In the genomic region with DNA sequence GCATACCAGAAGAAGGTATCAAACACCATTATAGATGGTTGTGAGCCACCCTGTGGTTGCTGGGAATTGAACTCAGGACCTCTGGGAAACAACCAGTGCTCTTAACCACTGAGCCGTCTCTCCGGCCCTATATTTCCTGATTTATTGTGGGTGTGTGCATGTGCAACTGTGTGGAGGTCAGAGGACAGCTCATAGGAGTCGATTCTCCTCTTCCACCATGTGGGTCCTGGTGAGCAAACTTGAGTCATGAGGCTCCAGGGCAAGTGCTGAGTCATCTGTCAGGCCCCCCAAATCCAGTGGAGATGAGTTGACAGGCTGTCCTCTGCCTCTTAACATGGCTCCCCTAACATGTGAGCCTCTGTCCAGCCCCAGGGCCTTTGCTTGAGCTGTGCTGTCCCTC, we compare ENCODE assay signal across 16 mouse cellular contexts. TPM values are rescaled to one million over a fixed set of nuclear protein-coding genes. Genes with fewer than 3 reads are reported as not detected.
DNase-seq lines count a peak whose midpoint lies in the region; ATAC-seq and TF ChIP-seq lines count a peak whose summit lies in the region.
"Had no signal": no experiment of that assay in that cellular context is flagged by ENCODE, and none has a peak within 500 bp of the region (broad histone marks: within the 10 kb centered on the region; RNA-seq: fewer than 3 reads in every experiment).

No protein-coding gene starts in this region.

- H3K4me2 ChIP-seq in embryonic facial prominence, embryonic 15.5 days (replicated peaks), result no peak overlapping the region
- no peak overlapping the region for H3K4me2 ChIP-seq in liver, embryonic 15.5 days
- no peak overlapping the region for H3K4me2 ChIP-seq in neural tube, embryonic 15.5 days
- H3K4me2 ChIP-seq: intestine, embryonic 15.5 days; midbrain, embryonic 13.5 days; neural tube, embryonic 12.5 days had no signal

- no peaks in the 10 kb centered on the region for H3K9me3 ChIP-seq in embryonic facial prominence, embryonic 15.5 days (replicated peaks)
- H3K9me3 ChIP-seq in embryonic facial prominence, embryonic 10.5 days, result no peaks in the 10 kb centered on the region
- no peaks in the 10 kb centered on the region for H3K9me3 ChIP-seq in liver, embryonic 15.5 days (replicated peaks)
- no peaks in the 10 kb centered on the region for H3K9me3 ChIP-seq in neural tube, embryonic 15.5 days (replicated peaks)
- H3K9me3 ChIP-seq: intestine, embryonic 15.5 days; midbrain, embryonic 13.5 days; neural tube, embryonic 12.5 days had no signal

- H3K27ac ChIP-seq in embryonic facial prominence, embryonic 15.5 days (replicated peaks), result peak overlapping the region; percentile 13; the same call in 1 of the 2 replicates
- no peak overlapping the region for H3K27ac ChIP-seq in embryonic facial prominence, embryonic 10.5 days (replicated peaks)
- 0 out of 2 replicates have a peak overlapping the region, but pooled peaks have one; percentile 35 for H3K27ac ChIP-seq in liver, embryonic 15.5 days (replicated peaks)
- H3K27ac ChIP-seq in bone marrow, adult 2 months (ENCODE audit: control insufficient read depth, insufficient read depth, low read depth, low read length, poor library complexity), result peak overlapping the region; percentile 66
- peak overlapping the region; percentile 68 for H3K27ac ChIP-seq in olfactory bulb, adult 2 months (ENCODE audit: insufficient read depth, low read depth, low read length)
- no peak overlapping the region for H3K27ac ChIP-seq in neural tube, embryonic 15.5 days (replicated peaks)
- H3K27ac ChIP-seq: intestine, embryonic 15.5 days; midbrain, embryonic 13.5 days; neural tube, embryonic 12.5 days had no signal

- ATAC-seq in embryonic facial prominence, embryonic 15.5 days (ENCODE audit: insufficient number of reproducible peaks, low FRiP score, low TSS enrichment, low read depth), result no peak
- no peak for ATAC-seq in liver, embryonic 15.5 days (ENCODE audit: insufficient read depth)
- ATAC-seq in neural tube, embryonic 15.5 days (ENCODE audit: low FRiP score), result no peak
- ATAC-seq: CD4-positive, CD25-positive, alpha-beta regulatory T cell, adult 4 months; intestine, embryonic 15.5 days; lung, postnatal 0 days; midbrain, embryonic 13.5 days had no signal

- 86% methylated on average over 3 of the region's 3 CpGs for WGBS in embryonic facial prominence, embryonic 15.5 days
- 91% methylated on average over 3 of the region's 3 CpGs for WGBS in embryonic facial prominence, embryonic 10.5 days
- 70% methylated on average over 3 of the region's 3 CpGs for WGBS in liver, embryonic 15.5 days (ENCODE audit: insufficient replicate concordance)
- WGBS in bone marrow, adult 2 months, result 49% methylated on average over 3 of the region's 3 CpGs
- 43% methylated on average over 3 of the region's 3 CpGs for WGBS in olfactory bulb, adult 2 months
- WGBS in neural tube, embryonic 15.5 days, result 88% methylated on average over 3 of the region's 3 CpGs

- no peak overlapping the region for H3K4me3 ChIP-seq in embryonic facial prominence, embryonic 15.5 days (replicated peaks)
- H3K4me3 ChIP-seq in embryonic facial prominence, embryonic 10.5 days, result no peak overlapping the region
- no peak overlapping the region for H3K4me3 ChIP-seq in liver, embryonic 15.5 days (replicated peaks)
- H3K4me3 ChIP-seq in bone marrow, adult 2 months (replicated peaks; ENCODE audit: control insufficient read depth, low read depth, low read length), result no peak overlapping the region
- no peak overlapping the region for H3K4me3 ChIP-seq in olfactory bulb, adult 2 months (ENCODE audit: insufficient read depth, low read depth, low read length)
- H3K4me3 ChIP-seq in neural tube, embryonic 15.5 days (replicated peaks), result no peak overlapping the region
- H3K4me3 ChIP-seq: intestine, embryonic 15.5 days; midbrain, embryonic 13.5 days; neural tube, embryonic 12.5 days had no signal

- peaks cover 32% of the 10 kb centered on the region for H3K36me3 ChIP-seq in embryonic facial prominence, embryonic 15.5 days
- H3K36me3 ChIP-seq in embryonic facial prominence, embryonic 10.5 days (replicated peaks), result peaks cover 44% of the 10 kb centered on the region
- H3K36me3 ChIP-seq in liver, embryonic 15.5 days (replicated peaks), result peaks cover 36% of the 10 kb centered on the region
- H3K36me3 ChIP-seq in neural tube, embryonic 15.5 days, result peaks cover 28% of the 10 kb centered on the region

- no peaks in the 10 kb centered on the region for H3K27me3 ChIP-seq in embryonic facial prominence, embryonic 15.5 days
- no peaks in the 10 kb centered on the region for H3K27me3 ChIP-seq in embryonic facial prominence, embryonic 10.5 days (replicated peaks; ENCODE audit: low read depth, poor library complexity, severe bottlenecking)
- no peaks in the 10 kb centered on the region for H3K27me3 ChIP-seq in liver, embryonic 15.5 days
- no peaks in the 10 kb centered on the region for H3K27me3 ChIP-seq in neural tube, embryonic 15.5 days (replicated peaks)
- H3K27me3 ChIP-seq: intestine, embryonic 15.5 days; midbrain, embryonic 13.5 days; neural tube, embryonic 12.5 days had no signal

- TF ChIP-seq POLR2A in bone marrow, adult 2 months (IDR thresholded peaks at IDR 0.05; ENCODE audit: borderline replicate concordance, control insufficient read depth, low read depth, low read length), result no peak
- TF ChIP-seq POLR2A in olfactory bulb, adult 2 months (IDR thresholded peaks at IDR 0.05; ENCODE audit: insufficient read depth, low read depth, low read length), result no peak

- DNase-seq in embryonic facial prominence, embryonic 10.5 days (ENCODE audit: low spot score), result no peak
- DNase-seq in liver, result no peak
- DNase-seq in right cerebral cortex, adult 18-20 months, result no peak
- DNase-seq: thymus, postnatal 25 days had no signal

- TF ChIP-seq CTCF in bone marrow, adult 2 months (IDR thresholded peaks at IDR 0.05; ENCODE audit: control insufficient read depth, insufficient read depth, low read length), result no peak
- TF ChIP-seq CTCF in olfactory bulb, adult 2 months (IDR thresholded peaks at IDR 0.05; ENCODE audit: insufficient read depth, low read depth, low read length), result no peak

- H3K4me1 ChIP-seq in embryonic facial prominence, embryonic 15.5 days, result peaks cover 32% of the 10 kb centered on the region
- peaks cover 16% of the 10 kb centered on the region for H3K4me1 ChIP-seq in embryonic facial prominence, embryonic 10.5 days
- peaks cover 41% of the 10 kb centered on the region for H3K4me1 ChIP-seq in liver, embryonic 15.5 days (replicated peaks)
- peaks cover 6% of the 10 kb centered on the region for H3K4me1 ChIP-seq in bone marrow, adult 2 months (ENCODE audit: control insufficient read depth, insufficient read depth, low read length)
- H3K4me1 ChIP-seq in olfactory bulb, adult 2 months (ENCODE audit: control insufficient read depth, insufficient read depth, low read length), result peaks cover 40% of the 10 kb centered on the region
- H3K4me1 ChIP-seq in neural tube, embryonic 15.5 days, result peaks cover 47% of the 10 kb centered on the region

- H3K9ac ChIP-seq in embryonic facial prominence, embryonic 15.5 days, result no peak overlapping the region
- H3K9ac ChIP-seq in liver, embryonic 15.5 days, result no peak overlapping the region
- no peak overlapping the region for H3K9ac ChIP-seq in neural tube, embryonic 15.5 days (replicated peaks)
- H3K9ac ChIP-seq: intestine, embryonic 15.5 days; midbrain, embryonic 13.5 days; neural tube, embryonic 12.5 days had no signal

RNA-seq across cellular contexts. Expression of gene Fem1a, which starts 9.3 kb away (rescaled TPM):
- polyA plus RNA-seq in embryonic facial prominence, embryonic 15.5 days (2015; fragmentation: Nextera tagmentation; extraction: Ambion mirVana), result 15.0 and 15.4 TPM in 2 replicates
- polyA plus RNA-seq in embryonic facial prominence, embryonic 10.5 days (2016; fragmentation: Nextera tagmentation; extraction: Ambion mirVana), result 12.5 and 13.2 TPM in 2 replicates
- 5.7 and 6.4 TPM in 2 replicates for polyA plus RNA-seq in liver, embryonic 15.5 days (2015; fragmentation: Nextera tagmentation; extraction: Ambion mirVana)
- polyA plus RNA-seq in bone marrow, adult 2 months (2011; ENCODE audit: insufficient read depth, insufficient read length, low replicate concordance, missing spikeins), result 6.9 and 10.8 TPM in 2 replicates
- not detected in 2 replicates for polyA plus RNA-seq in olfactory bulb, adult 2 months (2012; ENCODE audit: insufficient read depth, insufficient read length, low replicate concordance, missing spikeins)
- 16.2 and 16.9 TPM in 2 replicates for polyA plus RNA-seq in neural tube, embryonic 15.5 days (2015; fragmentation: Nextera tagmentation; extraction: Ambion mirVana)

RNA-seq across cellular contexts. Expression of gene Ticam1, which starts 10.7 kb away (rescaled TPM):
- 6.7 and 7.4 TPM in 2 replicates for polyA plus RNA-seq in embryonic facial prominence, embryonic 15.5 days (2015; fragmentation: Nextera tagmentation; extraction: Ambion mirVana)
- 3.2 and 3.7 TPM in 2 replicates for polyA plus RNA-seq in embryonic facial prominence, embryonic 10.5 days (2016; fragmentation: Nextera tagmentation; extraction: Ambion mirVana)
- 3.2 and 3.7 TPM in 2 replicates for polyA plus RNA-seq in liver, embryonic 15.5 days (2015; fragmentation: Nextera tagmentation; extraction: Ambion mirVana)
- polyA plus RNA-seq in bone marrow, adult 2 months (2011; ENCODE audit: insufficient read depth, insufficient read length, low replicate concordance, missing spikeins), result 2.4 and 5.9 TPM in 2 replicates
- polyA plus RNA-seq in olfactory bulb, adult 2 months (2012; ENCODE audit: insufficient read depth, insufficient read length, low replicate concordance, missing spikeins), result not detected in 2 replicates
- polyA plus RNA-seq in neural tube, embryonic 15.5 days (2015; fragmentation: Nextera tagmentation; extraction: Ambion mirVana), result 1.2 and 2.9 TPM in 2 replicates

RNA-seq across cellular contexts. Expression of gene Plin3, which starts 26.8 kb away (rescaled TPM):
- 89.5 and 92.6 TPM in 2 replicates for polyA plus RNA-seq in embryonic facial prominence, embryonic 15.5 days (2015; fragmentation: Nextera tagmentation; extraction: Ambion mirVana)
- 67.7 and 72.2 TPM in 2 replicates for polyA plus RNA-seq in embryonic facial prominence, embryonic 10.5 days (2016; fragmentation: Nextera tagmentation; extraction: Ambion mirVana)
- 33.3 and 36.0 TPM in 2 replicates for polyA plus RNA-seq in liver, embryonic 15.5 days (2015; fragmentation: Nextera tagmentation; extraction: Ambion mirVana)
- 10.9 and 29.6 TPM in 2 replicates for polyA plus RNA-seq in bone marrow, adult 2 months (2011; ENCODE audit: insufficient read depth, insufficient read length, low replicate concordance, missing spikeins)
- not detected in 2 replicates for polyA plus RNA-seq in olfactory bulb, adult 2 months (2012; ENCODE audit: insufficient read depth, insufficient read length, low replicate concordance, missing spikeins)
- polyA plus RNA-seq in neural tube, embryonic 15.5 days (2015; fragmentation: Nextera tagmentation; extraction: Ambion mirVana), result 13.2 and 28.7 TPM in 2 replicates

RNA-seq across cellular contexts. Expression of gene Arrdc5, which starts 34.2 kb away (rescaled TPM):
- 0.33 TPM in 1 of 2 replicates, not detected in the other for polyA plus RNA-seq in embryonic facial prominence, embryonic 15.5 days (2015; fragmentation: Nextera tagmentation; extraction: Ambion mirVana)
- polyA plus RNA-seq in embryonic facial prominence, embryonic 10.5 days (2016; fragmentation: Nextera tagmentation; extraction: Ambion mirVana), result not detected in 2 replicates
- not detected in 2 replicates for polyA plus RNA-seq in liver, embryonic 15.5 days (2015; fragmentation: Nextera tagmentation; extraction: Ambion mirVana)
- not detected in 2 replicates for polyA plus RNA-seq in bone marrow, adult 2 months (2011; ENCODE audit: insufficient read depth, insufficient read length, low replicate concordance, missing spikeins)
- polyA plus RNA-seq in olfactory bulb, adult 2 months (2012; ENCODE audit: insufficient read depth, insufficient read length, low replicate concordance, missing spikeins), result not detected in 2 replicates
- polyA plus RNA-seq in neural tube, embryonic 15.5 days (2015; fragmentation: Nextera tagmentation; extraction: Ambion mirVana), result 0.34 TPM in 1 of 2 replicates, not detected in the other
- polyA plus RNA-seq: CD4-positive, CD25-positive, alpha-beta regulatory T cell, adult 4 months; hindbrain, embryonic 11.5 days; intestine, embryonic 15.5 days; limb, embryonic 14.5 days; lung, postnatal 0 days; midbrain, embryonic 13.5 days; neural tube, embryonic 12.5 days had no signal

RNA-seq across cellular contexts. Expression of gene Uhrf1, which starts 37.3 kb away (rescaled TPM):
- polyA plus RNA-seq in embryonic facial prominence, embryonic 15.5 days (2015; fragmentation: Nextera tagmentation; extraction: Ambion mirVana), result 110 and 113 TPM in 2 replicates
- polyA plus RNA-seq in embryonic facial prominence, embryonic 10.5 days (2016; fragmentation: Nextera tagmentation; extraction: Ambion mirVana), result 279 and 301 TPM in 2 replicates
- 96.8 and 109 TPM in 2 replicates for polyA plus RNA-seq in liver, embryonic 15.5 days (2015; fragmentation: Nextera tagmentation; extraction: Ambion mirVana)
- polyA plus RNA-seq in bone marrow, adult 2 months (2011; ENCODE audit: insufficient read depth, insufficient read length, low replicate concordance, missing spikeins), result 77.5 and 109 TPM in 2 replicates
- polyA plus RNA-seq in olfactory bulb, adult 2 months (2012; ENCODE audit: insufficient read depth, insufficient read length, low replicate concordance, missing spikeins), result not detected in 2 replicates
- polyA plus RNA-seq in neural tube, embryonic 15.5 days (2015; fragmentation: Nextera tagmentation; extraction: Ambion mirVana), result 13.8 and 59.4 TPM in 2 replicates

Comparison
In these comparisons a context has a peak if more than half of its experiments do, and no peak if none do; other contexts are left out.
1. H3K27ac ChIP-seq: peak in embryonic facial prominence, embryonic 15.5 days (single experiment), liver, embryonic 15.5 days (single experiment), bone marrow, adult 2 months (single experiment) and olfactory bulb, adult 2 months (single experiment); none in embryonic facial prominence, embryonic 10.5 days (single experiment) and neural tube, embryonic 15.5 days (single experiment).